Mouse (Mus musculus): ENCODE measurements around the gene Gm21988. TPM values are rescaled to one million over a fixed set of nuclear protein-coding genes. Genes with fewer than 3 reads are reported as not detected.

The Gm21988 gene
- total and polyA plus RNA-seq, 3 experiments, result 1.2 to 3.5 (median 3.2) TPM

DNA sequence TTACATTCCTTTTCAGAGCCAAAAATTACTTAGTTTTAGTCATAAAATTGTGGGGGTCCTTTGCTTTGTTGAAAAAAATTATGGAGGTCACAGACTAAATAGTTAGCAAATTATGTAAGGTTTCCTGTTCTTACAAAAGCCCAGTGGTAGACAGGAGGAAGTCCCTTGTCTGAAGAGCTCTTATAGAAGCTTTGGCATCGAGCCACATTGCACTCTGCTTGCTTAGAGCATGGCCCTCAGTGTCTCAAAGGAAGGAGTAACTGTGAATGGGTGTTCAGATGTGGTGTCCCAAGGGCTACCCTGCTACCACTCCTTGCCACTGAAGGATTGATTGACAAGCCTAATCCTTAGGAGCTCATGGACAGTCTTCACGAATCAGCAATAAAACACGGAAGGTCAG, 40.8 kb upstream of the Gm21988 start:
- no peaks in the 10 kb centered on the region for H3K9me3 ChIP-seq (replicated peaks)
- TF ChIP-seq GATA2 (IDR thresholded peaks at IDR 0.05; ENCODE audit: borderline replicate concordance, low read depth, low read length) (no peak), POLR2AphosphoS5 (IDR thresholded peaks at IDR 0.05; ENCODE audit: insufficient replicate concordance, low read depth, low read length) (no peak), TAL1 (conservative IDR thresholded peaks at IDR 0.05; ENCODE audit: low read depth, low read length) (no peak), CTCF (IDR thresholded peaks at IDR 0.05; ENCODE audit: low read depth, low read length) (no peak), GATA1 (IDR thresholded peaks at IDR 0.05; ENCODE audit: borderline replicate concordance, low read length) (no peak)
- ATAC-seq (ENCODE audit: extremely low read depth, insufficient number of reproducible peaks, low FRiP score, poor library complexity, severe bottlenecking), result no peak
- no peak for DNase-seq (ENCODE audit: low spot score)
- H3K4me3 ChIP-seq (ENCODE audit: low read depth, low read length), result no peak overlapping the region
- peaks cover 20% of the 10 kb centered on the region for H3K27me3 ChIP-seq (ENCODE audit: insufficient read depth, low read length)
- no peaks in the 10 kb centered on the region for H3K36me3 ChIP-seq (replicated peaks)
- no peaks in the 10 kb centered on the region for H3K4me1 ChIP-seq (ENCODE audit: insufficient read depth, low read depth, low read length)

DNA sequence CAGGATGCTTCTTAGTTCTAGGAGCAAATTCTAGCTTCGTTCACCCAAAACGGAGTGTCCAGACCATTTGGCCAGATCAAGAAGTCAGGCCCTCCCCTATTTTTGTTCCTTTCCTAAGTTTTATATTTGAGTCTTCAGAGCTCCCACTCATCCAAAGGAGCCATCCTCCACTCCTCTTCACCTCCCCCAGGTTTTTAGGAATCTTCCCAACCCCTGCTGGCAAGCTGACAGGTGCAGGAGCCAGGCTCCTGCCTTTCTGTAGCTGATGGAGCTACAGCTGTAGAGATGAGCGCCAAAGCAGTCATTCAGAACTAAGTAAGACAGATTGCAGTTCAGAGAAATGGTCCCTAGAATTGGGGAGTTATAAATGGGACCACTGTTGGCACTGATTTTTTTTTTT, 39.3 kb upstream of the Gm21988 start:
- H3K36me3 ChIP-seq (replicated peaks), result no peaks in the 10 kb centered on the region
- H3K4me1 ChIP-seq (ENCODE audit: insufficient read depth, low read depth, low read length), result no peaks in the 10 kb centered on the region
- H3K4me3 ChIP-seq (ENCODE audit: low read depth, low read length), result no peak overlapping the region
- DNase-seq (ENCODE audit: low spot score) (no peak), ATAC-seq (ENCODE audit: extremely low read depth, insufficient number of reproducible peaks, low FRiP score, poor library complexity, severe bottlenecking) (no peak)
- TF ChIP-seq TAL1 (conservative IDR thresholded peaks at IDR 0.05; ENCODE audit: low read depth, low read length), result no peak
- no peak for TF ChIP-seq GATA1 (IDR thresholded peaks at IDR 0.05; ENCODE audit: borderline replicate concordance, low read length)
- no peak for TF ChIP-seq CTCF (IDR thresholded peaks at IDR 0.05; ENCODE audit: low read depth, low read length)
- TF ChIP-seq POLR2AphosphoS5 (IDR thresholded peaks at IDR 0.05; ENCODE audit: insufficient replicate concordance, low read depth, low read length), result no peak
- TF ChIP-seq GATA2 (IDR thresholded peaks at IDR 0.05; ENCODE audit: borderline replicate concordance, low read depth, low read length), result no peak
- H3K27me3 ChIP-seq (ENCODE audit: insufficient read depth, low read length), result peaks cover 19% of the 10 kb centered on the region
- no peaks in the 10 kb centered on the region for H3K9me3 ChIP-seq (replicated peaks)

DNA sequence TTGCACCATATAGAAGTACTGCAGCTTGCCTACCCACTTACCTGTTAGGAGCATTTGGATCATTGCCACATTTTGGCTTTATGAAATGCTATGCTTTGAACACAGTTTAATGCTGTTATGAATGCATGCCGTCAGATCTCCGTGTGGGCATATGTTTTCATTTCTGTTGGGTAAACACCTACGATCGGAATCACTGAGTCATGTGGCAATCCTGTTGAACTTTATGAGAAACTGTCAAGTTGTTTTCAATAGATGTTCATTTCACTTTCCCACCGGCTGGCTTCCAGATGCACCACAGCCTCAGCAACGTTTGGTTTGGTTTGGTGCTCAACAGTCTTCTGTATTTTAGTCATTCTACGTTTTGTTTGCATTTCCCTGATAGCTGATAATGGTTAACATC, 32.0 kb upstream of the Gm21988 start:
- Histone ChIP-seq H3K4me3 (ENCODE audit: low read depth, low read length) (no peak overlapping the region), H3K4me1 (ENCODE audit: insufficient read depth, low read depth, low read length) (no peaks in the 10 kb centered on the region), H3K36me3 (replicated peaks) (no peaks in the 10 kb centered on the region), H3K27me3 (ENCODE audit: insufficient read depth, low read length) (peaks cover 13% of the 10 kb centered on the region), H3K9me3 (replicated peaks) (no peaks in the 10 kb centered on the region)
- DNase-seq (ENCODE audit: low spot score) (no peak), ATAC-seq (ENCODE audit: extremely low read depth, insufficient number of reproducible peaks, low FRiP score, poor library complexity, severe bottlenecking) (no peak)
- no peak for TF ChIP-seq GATA1 (IDR thresholded peaks at IDR 0.05; ENCODE audit: borderline replicate concordance, low read length)

DNA sequence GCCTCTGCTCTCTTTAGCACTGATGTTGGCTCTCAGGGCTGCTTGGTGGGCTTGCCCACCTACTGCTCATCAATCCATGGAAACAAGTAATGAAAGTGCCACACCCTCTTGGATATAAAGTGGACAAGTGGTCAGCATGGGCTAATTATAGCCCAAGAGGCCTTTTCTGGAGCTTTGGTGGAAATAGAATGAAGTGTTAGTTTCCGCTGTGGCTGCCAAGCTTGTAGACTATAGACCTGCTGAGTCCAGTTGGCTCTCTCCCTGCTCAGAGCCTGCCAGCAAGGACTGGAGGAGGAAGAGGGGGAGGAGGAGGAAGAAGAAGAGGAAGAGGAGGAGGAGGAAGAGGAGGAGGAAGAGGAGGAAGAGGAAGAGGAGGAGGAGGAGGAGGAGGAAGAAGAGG, 26.8 kb upstream of the Gm21988 start:
- Histone ChIP-seq H3K4me1 (ENCODE audit: insufficient read depth, low read depth, low read length) (no peaks in the 10 kb centered on the region), H3K9me3 (replicated peaks) (no peaks in the 10 kb centered on the region), H3K4me3 (ENCODE audit: low read depth, low read length) (no peak overlapping the region), H3K27me3 (ENCODE audit: insufficient read depth, low read length) (peaks cover 15% of the 10 kb centered on the region), H3K36me3 (replicated peaks) (no peaks in the 10 kb centered on the region)
- DNase-seq (ENCODE audit: low spot score) (no peak), ATAC-seq (ENCODE audit: extremely low read depth, insufficient number of reproducible peaks, low FRiP score, poor library complexity, severe bottlenecking) (no peak)
- TF ChIP-seq CTCF (IDR thresholded peaks at IDR 0.05; ENCODE audit: low read depth, low read length), result no peak
- no peak for TF ChIP-seq GATA1 (IDR thresholded peaks at IDR 0.05; ENCODE audit: borderline replicate concordance, low read length)
- TF ChIP-seq TAL1 (conservative IDR thresholded peaks at IDR 0.05; ENCODE audit: low read depth, low read length), result no peak
- TF ChIP-seq GATA2 (IDR thresholded peaks at IDR 0.05; ENCODE audit: borderline replicate concordance, low read depth, low read length), result no peak
- no peak for TF ChIP-seq POLR2AphosphoS5 (IDR thresholded peaks at IDR 0.05; ENCODE audit: insufficient replicate concordance, low read depth, low read length)

DNA sequence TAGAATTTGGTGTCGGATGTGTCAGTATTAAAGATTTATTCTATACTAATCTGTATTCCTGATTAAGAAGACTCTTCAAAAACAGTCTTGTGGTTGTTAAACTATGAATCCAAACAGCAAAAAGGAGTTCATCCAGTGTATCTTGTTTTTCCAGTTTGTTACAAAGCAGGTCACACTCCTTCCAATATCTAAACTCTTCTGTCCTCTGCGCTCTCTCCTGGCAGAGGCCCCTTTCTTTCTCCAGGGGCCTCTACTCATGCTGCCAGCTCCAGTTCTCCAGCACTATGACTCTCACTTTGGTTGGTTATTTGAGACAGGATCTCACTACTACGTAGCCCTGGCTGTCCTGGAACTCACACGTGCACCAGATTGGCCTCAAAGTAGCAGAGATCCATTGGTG, 26.2 kb upstream of the Gm21988 start:
- Histone ChIP-seq H3K4me1 (ENCODE audit: insufficient read depth, low read depth, low read length) (no peaks in the 10 kb centered on the region), H3K4me3 (ENCODE audit: low read depth, low read length) (no peak overlapping the region), H3K27me3 (ENCODE audit: insufficient read depth, low read length) (peaks cover 15% of the 10 kb centered on the region), H3K9me3 (replicated peaks) (no peaks in the 10 kb centered on the region), H3K36me3 (replicated peaks) (no peaks in the 10 kb centered on the region)
- DNase-seq (ENCODE audit: low spot score) (no peak), ATAC-seq (ENCODE audit: extremely low read depth, insufficient number of reproducible peaks, low FRiP score, poor library complexity, severe bottlenecking) (no peak)
- TF ChIP-seq GATA2 (IDR thresholded peaks at IDR 0.05; ENCODE audit: borderline replicate concordance, low read depth, low read length) (no peak), GATA1 (IDR thresholded peaks at IDR 0.05; ENCODE audit: borderline replicate concordance, low read length) (no peak), CTCF (IDR thresholded peaks at IDR 0.05; ENCODE audit: low read depth, low read length) (no peak), POLR2AphosphoS5 (IDR thresholded peaks at IDR 0.05; ENCODE audit: insufficient replicate concordance, low read depth, low read length) (no peak), TAL1 (conservative IDR thresholded peaks at IDR 0.05; ENCODE audit: low read depth, low read length) (no peak)

DNA sequence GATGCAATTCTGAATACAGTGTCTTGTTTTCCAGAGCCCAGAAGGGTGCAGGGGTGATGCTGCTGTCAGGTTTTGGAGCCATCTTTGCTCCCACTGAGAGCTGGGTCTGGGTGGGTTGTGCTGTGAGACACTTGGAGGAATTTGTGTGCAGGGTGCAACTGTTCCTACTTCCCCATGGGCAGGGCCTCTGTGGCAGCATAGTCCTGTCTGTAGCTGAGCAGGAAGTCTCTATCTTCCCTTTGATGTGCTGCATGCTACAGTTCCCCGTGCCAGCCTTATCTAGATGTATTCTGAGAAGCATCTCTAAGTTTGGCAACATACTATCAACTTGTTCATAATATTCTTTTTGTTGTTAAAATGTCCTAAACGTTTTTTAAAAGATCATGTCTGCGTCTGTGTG, 25.6 kb upstream of the Gm21988 start:
- Histone ChIP-seq H3K27me3 (ENCODE audit: insufficient read depth, low read length) (peaks cover 15% of the 10 kb centered on the region), H3K4me1 (ENCODE audit: insufficient read depth, low read depth, low read length) (no peaks in the 10 kb centered on the region), H3K4me3 (ENCODE audit: low read depth, low read length) (no peak overlapping the region), H3K9me3 (replicated peaks) (no peaks in the 10 kb centered on the region), H3K36me3 (replicated peaks) (no peaks in the 10 kb centered on the region)
- ATAC-seq (ENCODE audit: extremely low read depth, insufficient number of reproducible peaks, low FRiP score, poor library complexity, severe bottlenecking), result no peak
- no peak for TF ChIP-seq GATA2 (IDR thresholded peaks at IDR 0.05; ENCODE audit: borderline replicate concordance, low read depth, low read length)
- TF ChIP-seq TAL1 (conservative IDR thresholded peaks at IDR 0.05; ENCODE audit: low read depth, low read length), result no peak
- no peak for TF ChIP-seq POLR2AphosphoS5 (IDR thresholded peaks at IDR 0.05; ENCODE audit: insufficient replicate concordance, low read depth, low read length)
- TF ChIP-seq GATA1 (IDR thresholded peaks at IDR 0.05; ENCODE audit: borderline replicate concordance, low read length), result no peak
- TF ChIP-seq CTCF (IDR thresholded peaks at IDR 0.05; ENCODE audit: low read depth, low read length), result no peak
- no peak for DNase-seq (ENCODE audit: low spot score)

DNA sequence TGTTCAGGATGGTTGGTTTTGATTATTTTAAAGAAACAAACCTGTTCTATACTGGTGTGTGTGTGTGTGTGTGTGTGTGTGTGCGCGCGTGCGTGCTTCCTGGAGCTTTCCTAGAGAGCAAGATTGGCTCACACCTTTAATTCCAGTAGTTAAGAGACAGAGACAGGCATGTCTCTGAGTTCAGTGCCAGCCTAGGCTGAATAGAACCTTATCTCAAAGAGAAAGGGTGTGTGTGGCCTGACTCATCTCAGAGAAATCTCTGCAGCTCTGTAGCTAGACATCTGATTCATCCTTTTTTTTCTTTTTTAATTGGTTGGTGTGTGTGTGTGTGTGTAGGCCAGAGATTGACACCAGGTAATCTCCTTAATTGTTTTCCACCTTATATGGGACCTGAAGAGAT, 19.4 kb upstream of the Gm21988 start:
- Histone ChIP-seq H3K36me3 (replicated peaks) (no peaks in the 10 kb centered on the region), H3K4me1 (ENCODE audit: insufficient read depth, low read depth, low read length) (no peaks in the 10 kb centered on the region), H3K4me3 (ENCODE audit: low read depth, low read length) (no peak overlapping the region), H3K9me3 (replicated peaks) (no peaks in the 10 kb centered on the region), H3K27me3 (ENCODE audit: insufficient read depth, low read length) (peaks cover 34% of the 10 kb centered on the region)
- DNase-seq (ENCODE audit: low spot score), result no peak
- TF ChIP-seq TAL1 (conservative IDR thresholded peaks at IDR 0.05; ENCODE audit: low read depth, low read length), result no peak
- no peak for TF ChIP-seq POLR2AphosphoS5 (IDR thresholded peaks at IDR 0.05; ENCODE audit: insufficient replicate concordance, low read depth, low read length)
- no peak for TF ChIP-seq GATA2 (IDR thresholded peaks at IDR 0.05; ENCODE audit: borderline replicate concordance, low read depth, low read length)
- TF ChIP-seq GATA1 (IDR thresholded peaks at IDR 0.05; ENCODE audit: borderline replicate concordance, low read length), result no peak
- no peak for TF ChIP-seq CTCF (IDR thresholded peaks at IDR 0.05; ENCODE audit: low read depth, low read length)
- ATAC-seq (ENCODE audit: extremely low read depth, insufficient number of reproducible peaks, low FRiP score, poor library complexity, severe bottlenecking), result no peak

All from G1E (cell line).